Mouse (Mus musculus) heart, embryonic 11.5 days (tissue): Measurements from ENCODE around the gene Grm2. TPM values are rescaled to one million over a fixed set of nuclear protein-coding genes. Genes with fewer than 3 reads are reported as not detected.
A peak's percentile ranks its signal among the peaks of the same experiment; 100 is the strongest.
"Not testable (repeated sequence)": the region's sequence is repeated elsewhere in the genome, so short reads cannot be mapped to it uniquely, and the experiment has no call there.

Source experiments
- ATAC-seq: fragments of 200-750 bp; cut with Nextera tagmentation; replicated peaks from 2 replicates; pipeline ENCODE4 v1.8.0; 2017; ENCODE audit warnings: moderate library complexity; ENCODE audit not compliant: insufficient number of reproducible peaks, low FRiP score, low TSS enrichment
- H3K27ac ChIP-seq: fragments of 300-500 bp; sonication (generic); 2 replicates; pipeline ENCODE4 v1.5.1; 2014; ENCODE audit warnings: mild to moderate bottlenecking, low read depth, low read length
- H3K27me3 ChIP-seq: fragments of 300-500 bp; sonication (generic); 2 replicates; pipeline ENCODE4 v1.6.1; 2014; ENCODE audit warnings: mild to moderate bottlenecking, low read length, mixed read lengths; ENCODE audit not compliant: control insufficient read depth, insufficient read depth
- H3K36me3 ChIP-seq: fragments of 300-500 bp; sonication (generic); 2 replicates; pipeline ENCODE4 v1.6.1; 2014; ENCODE audit warnings: mild to moderate bottlenecking, low read length, moderate library complexity, mixed read lengths; ENCODE audit not compliant: control insufficient read depth, insufficient read depth
- H3K4me1 ChIP-seq: fragments of 300-500 bp; sonication (generic); 2 replicates; pipeline ENCODE4 v1.6.1; 2014; ENCODE audit warnings: low read length; ENCODE audit not compliant: control insufficient read depth, insufficient read depth
- H3K4me2 ChIP-seq: fragments of 300-500 bp; sonication (generic); 2 replicates; pipeline ENCODE4 v1.6.1; 2014; ENCODE audit warnings: mild to moderate bottlenecking, moderate library complexity
- H3K4me3 ChIP-seq: fragments of 300-500 bp; sonication (generic); 2 replicates; pipeline ENCODE4 v1.5.1; 2014; ENCODE audit warnings: low read depth, low read length
- H3K9ac ChIP-seq: fragments of 300-500 bp; sonication (generic); 2 replicates; pipeline ENCODE4 v1.6.1; 2014; ENCODE audit warnings: mild to moderate bottlenecking, low read depth, low read length, moderate library complexity
- H3K9me3 ChIP-seq: fragments of 300-500 bp; sonication (generic); replicated peaks from 2 replicates; pipeline ENCODE4 v1.6.1; 2016; ENCODE audit warnings: low read length; ENCODE audit not compliant: control insufficient read depth
- WGBS: fragments of 180-500 bp; shearing (Covaris S2); extraction: QIAGEN DNeasy Blood & Tissue Kit; methylation state at CpG from one replicate; pipeline ENCODE4 v1.1.7; 2014; ENCODE audit not compliant: insufficient replicate concordance; 5-methylcytosine and 5-hydroxymethylcytosine counted together
- polyA plus RNA-seq: library from polyadenylated mRNA; unstranded; fragments of >200 nt; fragmentation: Nextera tagmentation; extraction: Ambion mirVana; gene quantifications from 2 replicates; pipeline ENCODE4 v1.2.1, GENCODE M21; 2014

The Grm2 gene
- polyA plus RNA-seq, 1 experiment from 2014 or later, result not detected

- Histone ChIP-seq H3K9ac (no peak overlapping the region), H3K27me3 (peaks cover 18% of the 10 kb centered on the region), H3K4me3 (no peak overlapping the region), H3K27ac (no peak overlapping the region), H3K9me3 (no peaks in the 10 kb centered on the region), H3K4me1 (no peaks in the 10 kb centered on the region), H3K36me3 (no peaks in the 10 kb centered on the region), H3K4me2 (no peak overlapping the region)
- no peak for ATAC-seq
- 35% methylated on average over 7 of the region's 7 CpGs for WGBS
Observed at GRCm38 (mm10) chr9:106643128-106643527, 12.8 kb downstream of the Grm2 start.

GRCm38 (mm10) chr9:106641346-106641745 lies 14.5 kb downstream of the Grm2 start:
- no peaks in the 10 kb centered on the region for H3K9me3 ChIP-seq
- H3K36me3 ChIP-seq, result no peaks in the 10 kb centered on the region
- H3K4me3 ChIP-seq, result no peak overlapping the region
- WGBS, result 34% methylated on average over 5 of the region's 5 CpGs
- peaks cover 2% of the 10 kb centered on the region; the same call in 1 of the 2 replicates for H3K27me3 ChIP-seq
- no peak for ATAC-seq
- H3K9ac ChIP-seq, result no peak overlapping the region
- H3K4me2 ChIP-seq, result no peak overlapping the region
- H3K27ac ChIP-seq, result no peak overlapping the region
- H3K4me1 ChIP-seq, result no peaks in the 10 kb centered on the region

- WGBS, result 89% methylated on average over 8 of the region's 8 CpGs
Observed at GRCm38 (mm10) chr9:106638154-106638553, 17.7 kb downstream of the Grm2 start.

GRCm38 (mm10) chr9:106632185-106632584 lies 23.7 kb downstream of the Grm2 start:
- no peaks in the 10 kb centered on the region for H3K36me3 ChIP-seq
- ATAC-seq, result no peak
- H3K9me3 ChIP-seq, result no peaks in the 10 kb centered on the region
- H3K27ac ChIP-seq, result no peak overlapping the region
- no peaks in the 10 kb centered on the region for H3K27me3 ChIP-seq
- no peak overlapping the region for H3K4me3 ChIP-seq
- no peak overlapping the region for H3K9ac ChIP-seq
- WGBS, result 57% methylated on average over 5 of the region's 5 CpGs
- H3K4me2 ChIP-seq, result no peak overlapping the region
- H3K4me1 ChIP-seq, result no peaks in the 10 kb centered on the region

More at GRCm38 (mm10) chr9:106638154-106638553, 17.7 kb downstream of the Grm2 start:
- H3K27me3 ChIP-seq, result no peaks in the 10 kb centered on the region
- no peak overlapping the region for H3K27ac ChIP-seq
- H3K4me3 ChIP-seq, result no peak overlapping the region
- no peak for ATAC-seq
- no peak overlapping the region for H3K9ac ChIP-seq
- no peaks in the 10 kb centered on the region for H3K4me1 ChIP-seq
- H3K9me3 ChIP-seq, result no peaks in the 10 kb centered on the region
- H3K36me3 ChIP-seq, result no peaks in the 10 kb centered on the region
- H3K4me2 ChIP-seq, result no peak overlapping the region

GRCm38 (mm10) chr9:106627796-106628195 lies 28.1 kb downstream of the Grm2 start:
- not testable (repeated sequence) for H3K4me3 ChIP-seq, H3K27ac ChIP-seq, H3K9ac ChIP-seq, H3K36me3 ChIP-seq, H3K4me1 ChIP-seq, H3K27me3 ChIP-seq, H3K9me3 ChIP-seq, H3K4me2 ChIP-seq
- 0 out of 2 replicates have a peak, but pooled peaks have one; percentile 35 for ATAC-seq
- 16% methylated on average over 8 of the region's 8 CpGs for WGBS

- H3K27me3 ChIP-seq, result no peaks in the 10 kb centered on the region
- H3K4me1 ChIP-seq, result no peaks in the 10 kb centered on the region
- H3K4me3 ChIP-seq, result no peak within 1 kb of the TSS
- no peak within 1 kb of the TSS for H3K9ac ChIP-seq
- 75% methylated on average over 2 of the region's 2 CpGs for WGBS
- no peak for ATAC-seq
- no peak within 1 kb of the TSS for H3K27ac ChIP-seq
- no peaks in the 10 kb centered on the region for H3K9me3 ChIP-seq
- no peaks in the 10 kb centered on the region for H3K36me3 ChIP-seq
- no peak within 1 kb of the TSS for H3K4me2 ChIP-seq
Observed at GRCm38 (mm10) chr9:106626282-106626681, 29.6 kb downstream of the Grm2 start, which contains the start of gene Iqcf6. Gene Iqcf6, plus strand, starts transcription at chr9:106626582.

- Histone ChIP-seq H3K9me3 (no peaks in the 10 kb centered on the region), H3K36me3 (no peaks in the 10 kb centered on the region), H3K4me1 (no peaks in the 10 kb centered on the region), H3K27me3 (no peaks in the 10 kb centered on the region), H3K4me3 (no peak overlapping the region), H3K4me2 (no peak overlapping the region), H3K27ac (no peak overlapping the region), H3K9ac (no peak overlapping the region)
- no peak for ATAC-seq
- WGBS, result 80% methylated on average over 3 of the region's 3 CpGs
Observed at GRCm38 (mm10) chr9:106617496-106617895, 38.4 kb downstream of the Grm2 start.

- H3K4me3 ChIP-seq, result no peak overlapping the region
- no peaks in the 10 kb centered on the region for H3K4me1 ChIP-seq
- no peak overlapping the region for H3K4me2 ChIP-seq
- H3K36me3 ChIP-seq, result no peaks in the 10 kb centered on the region
- H3K27me3 ChIP-seq, result no peaks in the 10 kb centered on the region
- H3K9me3 ChIP-seq, result no peaks in the 10 kb centered on the region
- no peak overlapping the region for H3K9ac ChIP-seq
- 83% methylated on average over 9 of the region's 9 CpGs for WGBS
- H3K27ac ChIP-seq, result no peak overlapping the region
- no peak for ATAC-seq
Observed at GRCm38 (mm10) chr9:106616306-106616705, 39.6 kb downstream of the Grm2 start.

GRCm38 (mm10) chr9:106614616-106615015 lies 41.3 kb downstream of the Grm2 start:
- Histone ChIP-seq H3K27ac (no peak overlapping the region), H3K4me2 (no peak overlapping the region), H3K36me3 (no peaks in the 10 kb centered on the region), H3K4me1 (no peaks in the 10 kb centered on the region), H3K4me3 (no peak overlapping the region), H3K27me3 (no peaks in the 10 kb centered on the region), H3K9ac (no peak overlapping the region), H3K9me3 (no peaks in the 10 kb centered on the region)
- ATAC-seq, result no peak
- WGBS, result 35% methylated on average over 3 of the region's 3 CpGs
